Mouse (Mus musculus): ENCODE data around the gene Mrps34.

GRCm38 (mm10) chr17:24893276-24893675 lies 1.6 kb upstream of the Mrps34 start:
- TF ChIP-seq SIN3A (IDR thresholded peaks at IDR 0.05; ENCODE audit: low read length) (no peak), CTCF (conservative IDR thresholded peaks at IDR 0.05 in 1 of 2, IDR thresholded peaks at IDR 0.05 in 1 of 2; ENCODE audit: low read depth in 2 of 2, low read length in 2 of 2) (no peak), CHD2 (IDR thresholded peaks at IDR 0.05; ENCODE audit: low read length) (no peak), IRF4 (IDR thresholded peaks at IDR 0.05; ENCODE audit: low read depth, low read length) (no peak), RCOR1 (conservative IDR thresholded peaks at IDR 0.05; ENCODE audit: low read depth, low read length) (no peak), HCFC1 (IDR thresholded peaks at IDR 0.05; ENCODE audit: low read depth, low read length) (no peak), TCF12 (IDR thresholded peaks at IDR 0.05; ENCODE audit: low read depth, low read length) (no peak), MAFK (IDR thresholded peaks at IDR 0.05; ENCODE audit: insufficient replicate concordance, low read length) (no peak), POLR2A (IDR thresholded peaks at IDR 0.05; ENCODE audit: low read depth, low read length) (no peak), SMC3 (IDR thresholded peaks at IDR 0.05; ENCODE audit: low read depth, low read length) (no peak), USF1 (IDR thresholded peaks at IDR 0.05; ENCODE audit: low read depth, low read length) (no peak), POLR2AphosphoS2 (IDR thresholded peaks at IDR 0.05; ENCODE audit: low read depth, low read length) (no peak), MAX (IDR thresholded peaks at IDR 0.05; ENCODE audit: low read length) (no peak)
